Mouse (Mus musculus) spleen, embryonic (tissue): ENCODE measurements at regions not wholly inside any gene's neighbourhood (a gene's known extent, or its start where the extent isn't known, plus 50 kb on each side); places are given as distances from the start of the nearest gene placed in this dataset.

Experiments used
- CTCF ChIA-PET: fragments of 350-600 bp; sonication (Branson Sonifier 250); formaldehyde crosslinking; loops from one replicate; lab custom pipeline; 2022; lab: Charles Lee

GRCm38 (mm10) chr8:26804901-26805341 is 172.2 kb upstream of the Zfp703 start:
- CTCF ChIA-PET = no interaction called here

GRCm38 (mm10) chr8:26805371-26805821 is 171.7 kb upstream of the Zfp703 start:
- CTCF ChIA-PET = interaction anchor here (0.5 kb wide), 1 partner anchor 273 kb away, joined by 3 read pairs; no protein-coding TSS in a partner anchor

- CTCF ChIA-PET = no interaction called here
Measured at GRCm38 (mm10) chr8:26808111-26808651, 168.9 kb upstream of the Zfp703 start.

- CTCF ChIA-PET = no interaction called here
Measured at GRCm38 (mm10) chr8:26808771-26809170, 168.4 kb upstream of the Zfp703 start.

GRCm38 (mm10) chr8:26809943-26810342 is 167.2 kb upstream of the Zfp703 start:
- CTCF ChIA-PET = no interaction called here

- CTCF ChIA-PET = no interaction called here
Measured at GRCm38 (mm10) chr8:26811533-26812236, 165.4 kb upstream of the Zfp703 start.

GRCm38 (mm10) chr8:26813198-26813815 is 163.8 kb upstream of the Zfp703 start:
- CTCF ChIA-PET = no interaction called here

- CTCF ChIA-PET = no interaction called here
Measured at GRCm38 (mm10) chr8:26815020-26815584, 162.0 kb upstream of the Zfp703 start.

- CTCF ChIA-PET = no interaction called here
Measured at GRCm38 (mm10) chr8:26816977-26817376, 160.1 kb upstream of the Zfp703 start.

- CTCF ChIA-PET = no interaction called here
Measured at GRCm38 (mm10) chr8:26824189-26824941, 152.8 kb upstream of the Zfp703 start.

GRCm38 (mm10) chr8:26828311-26828909 is 148.7 kb upstream of the Zfp703 start:
- CTCF ChIA-PET = no interaction called here

- CTCF ChIA-PET = no interaction called here
Measured at GRCm38 (mm10) chr8:26829313-26829712, 147.8 kb upstream of the Zfp703 start.

GRCm38 (mm10) chr8:26831148-26831547 is 146.0 kb upstream of the Zfp703 start:
- CTCF ChIA-PET = no interaction called here

- CTCF ChIA-PET = no interaction called here
Measured at GRCm38 (mm10) chr8:26831790-26832189, 145.3 kb upstream of the Zfp703 start.

- CTCF ChIA-PET = no interaction called here
Measured at GRCm38 (mm10) chr8:26832546-26832945, 144.6 kb upstream of the Zfp703 start.

- CTCF ChIA-PET = no interaction called here
Measured at GRCm38 (mm10) chr8:26833297-26833696, 143.8 kb upstream of the Zfp703 start.

GRCm38 (mm10) chr8:26833784-26834183 is 143.3 kb upstream of the Zfp703 start:
- CTCF ChIA-PET = no interaction called here

- CTCF ChIA-PET = no interaction called here
Measured at GRCm38 (mm10) chr8:26834604-26835003, 142.5 kb upstream of the Zfp703 start.

GRCm38 (mm10) chr8:26835076-26835475 is 142.0 kb upstream of the Zfp703 start:
- CTCF ChIA-PET = no interaction called here

- CTCF ChIA-PET = no interaction called here
Measured at GRCm38 (mm10) chr8:26835616-26836015, 141.5 kb upstream of the Zfp703 start.

- CTCF ChIA-PET = no interaction called here
Measured at GRCm38 (mm10) chr8:26836552-26836951, 140.6 kb upstream of the Zfp703 start.
